Mouse (Mus musculus): Measurements from ENCODE around the gene Ece1.

GRCm38 (mm10) chr4:137853822-137854221, 8.2 kb upstream of the Ece1 start:
- TF ChIP-seq CTCF (conservative IDR thresholded peaks at IDR 0.05; ENCODE audit: insufficient read depth, insufficient read length, low read depth, low read length) = no peak
- TF ChIP-seq POLR2A (IDR thresholded peaks at IDR 0.05; ENCODE audit: low read depth, low read length) = no peak
